Mouse (Mus musculus): ENCODE measurements at regions not wholly inside any gene's neighbourhood (a gene's known extent, or its start where the extent isn't known, plus 50 kb on each side); places are given as distances from the start of the nearest gene placed in this dataset.

- peaks cover 3% of the 10 kb centered on the region; the same call in 1 of the 2 replicates for H3K4me1 ChIP-seq (replicated peaks)
- no peaks in the 10 kb centered on the region for H3K36me3 ChIP-seq
- no peak for ATAC-seq (ENCODE audit: low FRiP score)
- no peak overlapping the region for H3K9ac ChIP-seq
- no peaks in the 10 kb centered on the region for H3K27me3 ChIP-seq
- H3K4me2 ChIP-seq, result no peak overlapping the region
- H3K9me3 ChIP-seq, result no peaks in the 10 kb centered on the region; the same call in 1 of the 2 replicates
- no peak overlapping the region for H3K27ac ChIP-seq
- WGBS, result 76% methylated on average over 6 of the region's 6 CpGs
- H3K4me3 ChIP-seq, result no peak overlapping the region
These were observed 105.9 kb downstream of the Fam76b start for GRCm38 (mm10) chr9:13933404-13933803.

- H3K4me2 ChIP-seq, result no peak overlapping the region
- no peak overlapping the region for H3K4me3 ChIP-seq
- no peaks in the 10 kb centered on the region for H3K27me3 ChIP-seq
- H3K9me3 ChIP-seq, result no peaks in the 10 kb centered on the region
- WGBS, result 86% methylated on average over 2 of the region's 2 CpGs
- H3K36me3 ChIP-seq, result no peaks in the 10 kb centered on the region
- no peak overlapping the region for H3K27ac ChIP-seq
- ATAC-seq (ENCODE audit: low FRiP score), result no peak
- H3K9ac ChIP-seq, result no peak overlapping the region
- peaks cover 1% of the 10 kb centered on the region; the same call in 1 of the 2 replicates for H3K4me1 ChIP-seq (replicated peaks)
These were observed 109.8 kb downstream of the Fam76b start for GRCm38 (mm10) chr9:13937301-13937700.

GRCm38 (mm10) chr9:13946519-13946918 is 119.0 kb downstream of the Fam76b start:
- no peak for ATAC-seq (ENCODE audit: low FRiP score)
- no peaks in the 10 kb centered on the region for H3K4me1 ChIP-seq (replicated peaks)
- no peak overlapping the region for H3K4me3 ChIP-seq
- H3K27me3 ChIP-seq, result no peaks in the 10 kb centered on the region
- H3K4me2 ChIP-seq, result no peak overlapping the region
- no peak overlapping the region for H3K9ac ChIP-seq
- WGBS, result 81% methylated on average over 3 of the region's 3 CpGs
- no peaks in the 10 kb centered on the region for H3K9me3 ChIP-seq
- no peak overlapping the region for H3K27ac ChIP-seq
- no peaks in the 10 kb centered on the region for H3K36me3 ChIP-seq

GRCm38 (mm10) chr9:13952157-13952556 is 124.6 kb downstream of the Fam76b start:
- no peaks in the 10 kb centered on the region for H3K36me3 ChIP-seq
- H3K9ac ChIP-seq, result no peak overlapping the region
- peak; percentile 36; the same call in 1 of the 2 replicates for ATAC-seq (ENCODE audit: low FRiP score)
- H3K9me3 ChIP-seq, result no peaks in the 10 kb centered on the region
- no peaks in the 10 kb centered on the region for H3K4me1 ChIP-seq (replicated peaks)
- H3K4me3 ChIP-seq, result no peak overlapping the region
- no peak overlapping the region for H3K27ac ChIP-seq
- H3K4me2 ChIP-seq, result no peak overlapping the region
- H3K27me3 ChIP-seq, result no peaks in the 10 kb centered on the region

- no peaks in the 10 kb centered on the region for H3K4me1 ChIP-seq (replicated peaks)
- no peak for ATAC-seq (ENCODE audit: low FRiP score)
- no peaks in the 10 kb centered on the region for H3K27me3 ChIP-seq
- H3K9me3 ChIP-seq, result no peaks in the 10 kb centered on the region
- H3K36me3 ChIP-seq, result no peaks in the 10 kb centered on the region
- 71% methylated on average over 7 of the region's 7 CpGs for WGBS
- no peak overlapping the region for H3K4me2 ChIP-seq
- no peak overlapping the region for H3K4me3 ChIP-seq
- no peak overlapping the region for H3K27ac ChIP-seq
- H3K9ac ChIP-seq, result no peak overlapping the region
These were observed 135.7 kb downstream of the Fam76b start for GRCm38 (mm10) chr9:13963140-13963763.

- ATAC-seq (ENCODE audit: low FRiP score), result no peak
- no peaks in the 10 kb centered on the region for H3K9me3 ChIP-seq
- H3K4me1 ChIP-seq (replicated peaks), result no peaks in the 10 kb centered on the region
- 90% methylated on average over 3 of the region's 3 CpGs for WGBS
- no peak overlapping the region for H3K4me3 ChIP-seq
- H3K4me2 ChIP-seq, result no peak overlapping the region
- H3K27me3 ChIP-seq, result no peaks in the 10 kb centered on the region
- H3K36me3 ChIP-seq, result no peaks in the 10 kb centered on the region
- no peak overlapping the region for H3K27ac ChIP-seq
- no peak overlapping the region for H3K9ac ChIP-seq
These were observed 136.3 kb downstream of the Fam76b start for GRCm38 (mm10) chr9:13963796-13964195.

- WGBS, result 89% methylated on average over 4 of the region's 4 CpGs
- H3K4me3 ChIP-seq, result no peak overlapping the region
- no peak overlapping the region for H3K27ac ChIP-seq
- H3K27me3 ChIP-seq, result no peaks in the 10 kb centered on the region
- H3K4me2 ChIP-seq, result no peak overlapping the region
- H3K4me1 ChIP-seq (replicated peaks), result peaks cover 2% of the 10 kb centered on the region; the same call in 1 of the 2 replicates
- H3K36me3 ChIP-seq, result no peaks in the 10 kb centered on the region
- no peak overlapping the region for H3K9ac ChIP-seq
- no peaks in the 10 kb centered on the region for H3K9me3 ChIP-seq
- no peak for ATAC-seq (ENCODE audit: low FRiP score)
These were observed 136.7 kb downstream of the Fam76b start for GRCm38 (mm10) chr9:13964256-13964655.

- Histone ChIP-seq H3K36me3 (no peaks in the 10 kb centered on the region), H3K9me3 (no peaks in the 10 kb centered on the region), H3K27me3 (no peaks in the 10 kb centered on the region), H3K27ac (no peak overlapping the region), H3K4me1 (replicated peaks) (peaks cover 6% of the 10 kb centered on the region; the same call in 1 of the 2 replicates), H3K9ac (no peak overlapping the region), H3K4me2 (no peak overlapping the region), H3K4me3 (no peak overlapping the region)
- WGBS, result 90% methylated on average over 1 of the region's 1 CpGs
- no peak for ATAC-seq (ENCODE audit: low FRiP score)
These were observed 138.7 kb downstream of the Fam76b start for GRCm38 (mm10) chr9:13966212-13966611.

GRCm38 (mm10) chr9:13969262-13969661 is 141.7 kb downstream of the Fam76b start:
- H3K9ac ChIP-seq, result no peak overlapping the region
- WGBS, result 49% methylated on average over 1 of the region's 1 CpGs
- no peaks in the 10 kb centered on the region for H3K36me3 ChIP-seq
- no peak overlapping the region for H3K4me2 ChIP-seq
- H3K27ac ChIP-seq, result no peak overlapping the region
- ATAC-seq (ENCODE audit: low FRiP score), result no peak
- no peaks in the 10 kb centered on the region for H3K27me3 ChIP-seq
- no peaks in the 10 kb centered on the region for H3K9me3 ChIP-seq
- peaks cover 6% of the 10 kb centered on the region; the same call in 1 of the 2 replicates for H3K4me1 ChIP-seq (replicated peaks)
- no peak overlapping the region for H3K4me3 ChIP-seq

GRCm38 (mm10) chr9:13973600-13973999 is 146.1 kb downstream of the Fam76b start:
- no peak for ATAC-seq (ENCODE audit: low FRiP score)
- no peaks in the 10 kb centered on the region for H3K9me3 ChIP-seq
- H3K27me3 ChIP-seq, result no peaks in the 10 kb centered on the region
- 75% methylated on average over 4 of the region's 4 CpGs for WGBS
- no peaks in the 10 kb centered on the region for H3K36me3 ChIP-seq
- no peak overlapping the region for H3K27ac ChIP-seq
- no peak overlapping the region for H3K4me2 ChIP-seq
- H3K9ac ChIP-seq, result no peak overlapping the region
- no peak overlapping the region for H3K4me3 ChIP-seq
- H3K4me1 ChIP-seq (replicated peaks), result peaks cover 9% of the 10 kb centered on the region; the same call in 1 of the 2 replicates

- H3K9me3 ChIP-seq, result no peaks in the 10 kb centered on the region
- H3K36me3 ChIP-seq, result no peaks in the 10 kb centered on the region
- ATAC-seq (ENCODE audit: low FRiP score), result no peak
- WGBS, result 61% methylated on average over 1 of the region's 1 CpGs
- H3K4me1 ChIP-seq (replicated peaks), result peaks cover 10% of the 10 kb centered on the region; the same call in 1 of the 2 replicates
- H3K9ac ChIP-seq, result no peak overlapping the region
- H3K27ac ChIP-seq, result no peak overlapping the region
- no peak overlapping the region for H3K4me2 ChIP-seq
- H3K4me3 ChIP-seq, result no peak overlapping the region
- no peaks in the 10 kb centered on the region for H3K27me3 ChIP-seq
These were observed 147.4 kb downstream of the Fam76b start for GRCm38 (mm10) chr9:13974870-13975269.

- no peak overlapping the region for H3K9ac ChIP-seq
- no peaks in the 10 kb centered on the region for H3K9me3 ChIP-seq
- 26% methylated on average over 6 of the region's 6 CpGs for WGBS
- ATAC-seq (ENCODE audit: low FRiP score), result 0 out of 2 replicates have a peak, but pooled peaks have one; percentile 49
- H3K4me1 ChIP-seq (replicated peaks), result peaks cover 10% of the 10 kb centered on the region; the same call in 1 of the 2 replicates
- H3K27me3 ChIP-seq, result no peaks in the 10 kb centered on the region
- H3K27ac ChIP-seq, result no peak overlapping the region
- no peak overlapping the region for H3K4me3 ChIP-seq
- H3K4me2 ChIP-seq, result no peak overlapping the region
- H3K36me3 ChIP-seq, result no peaks in the 10 kb centered on the region
These were observed 151.3 kb downstream of the Fam76b start for GRCm38 (mm10) chr9:13978842-13979241.

- Histone ChIP-seq H3K36me3 (no peaks in the 10 kb centered on the region), H3K27me3 (no peaks in the 10 kb centered on the region), H3K4me3 (no peak overlapping the region), H3K9ac (no peak overlapping the region), H3K4me2 (no peak overlapping the region), H3K4me1 (replicated peaks) (no peaks in the 10 kb centered on the region), H3K9me3 (no peaks in the 10 kb centered on the region), H3K27ac (no peak overlapping the region)
- WGBS, result 91% methylated on average over 8 of the region's 8 CpGs
- ATAC-seq (ENCODE audit: low FRiP score), result no peak
These were observed 160.0 kb downstream of the Fam76b start for GRCm38 (mm10) chr9:13987486-13987885.
